Mouse (Mus musculus) layer of hippocampus, postnatal 10 days (tissue): Measurements from ENCODE around the gene Opcml. TPM values are rescaled to one million over a fixed set of nuclear protein-coding genes. Genes with fewer than 3 reads are reported as not detected.
A peak's percentile ranks its signal among the peaks of the same experiment; 100 is the strongest.

Source experiments
- DNase-seq, 2 experiments: peaks; one replicate each; pipeline ENCODE4 v3.0.0; 2021; ENCODE audit warnings: low spot score in 2 of 2
- microRNA-seq, 2 experiments: library from miRNA; unstranded; fragments of <30 nt; microRNA quantifications; one replicate each; pipeline ENCODE4 v1.2.0; 2021
- total RNA-seq, 2 experiments: library from RNA; stranded (reverse); gene quantifications; 2 replicates each; pipeline ENCODE4 v1.2.3; 2021

Gene Opcml
- total RNA-seq, 2 experiments from 2014 or later, result 363 to 385 TPM

DNA sequence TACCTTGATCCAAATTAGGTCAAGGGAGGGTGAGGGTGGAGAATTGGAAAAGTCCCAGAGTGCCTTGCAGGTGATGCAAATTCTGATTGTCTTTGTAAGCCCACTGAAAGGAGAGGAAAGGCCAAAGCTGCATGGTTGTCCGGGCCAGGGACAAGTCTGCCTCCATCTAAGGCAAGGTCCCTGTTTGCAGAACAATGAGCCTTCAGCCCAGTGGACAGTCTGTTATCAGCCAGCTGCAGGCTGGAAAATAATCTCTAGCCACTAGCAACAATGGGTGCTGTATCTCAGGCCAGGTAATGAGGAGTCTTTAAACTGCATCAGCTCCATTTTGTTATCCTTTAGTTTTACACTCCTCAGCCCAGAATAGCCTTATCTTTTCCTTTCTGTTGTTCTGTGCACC is 1079.9 kb downstream of the Opcml start:
- DNase-seq, result no peak

DNA sequence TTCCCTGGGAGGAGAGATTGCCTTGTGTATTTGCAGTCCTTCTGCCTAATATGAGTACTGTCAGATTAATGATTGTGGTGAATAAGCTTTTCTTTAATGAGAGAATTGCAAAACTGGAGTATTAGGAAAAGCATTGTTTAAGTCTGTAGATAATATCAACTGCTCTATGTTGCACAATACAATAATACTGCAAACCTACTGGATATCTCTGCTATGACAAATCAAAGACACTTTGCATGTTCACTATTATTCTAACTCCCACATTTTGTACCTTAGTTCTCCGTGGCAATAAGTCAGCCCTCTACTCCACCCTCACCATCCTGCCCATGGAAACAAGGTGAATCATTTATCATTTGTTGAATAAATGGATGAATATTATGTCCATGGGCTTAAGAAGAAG is 1092.0 kb downstream of the Opcml start:
- DNase-seq, result no peak

DNA sequence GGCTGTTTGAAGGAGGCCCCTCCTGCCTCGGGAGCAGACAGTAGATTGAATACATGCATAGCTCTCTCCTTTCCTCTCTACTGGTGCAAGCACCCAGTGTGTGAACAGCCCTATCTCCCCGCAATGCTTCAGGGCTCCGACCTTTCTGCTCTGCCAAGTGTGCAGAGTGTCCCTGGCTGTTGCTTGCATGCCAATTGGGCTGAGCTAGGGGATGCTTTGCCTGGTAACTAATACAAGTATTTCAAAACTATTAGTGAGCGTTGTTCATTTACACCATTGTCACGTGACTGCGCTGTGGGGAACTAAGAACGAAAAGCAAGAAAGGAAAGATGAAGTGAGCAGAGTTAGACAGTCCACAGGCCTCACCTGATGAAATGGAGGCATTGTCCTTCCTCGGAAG is 1101.0 kb downstream of the Opcml start:
- DNase-seq, result no peak

DNA sequence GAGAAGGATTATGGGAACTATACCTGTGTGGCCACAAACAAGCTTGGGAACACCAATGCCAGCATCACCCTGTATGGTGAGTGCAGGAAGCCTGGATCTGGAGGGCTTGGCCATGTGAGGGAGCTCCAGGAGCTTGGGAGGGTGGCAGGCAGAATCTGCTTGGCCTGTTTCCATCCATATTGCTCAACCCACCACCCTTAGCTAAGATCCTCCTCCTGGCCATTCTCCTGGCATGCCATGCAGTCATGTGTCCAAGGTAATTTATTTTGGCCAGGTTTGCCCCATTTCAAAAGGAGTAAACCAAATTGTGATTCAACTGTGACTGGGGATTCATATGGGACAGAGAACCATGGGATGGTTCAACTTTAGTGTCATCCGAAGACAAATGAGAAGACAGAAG is 1112.7 kb downstream of the Opcml start:
- DNase-seq, result no peak

DNA sequence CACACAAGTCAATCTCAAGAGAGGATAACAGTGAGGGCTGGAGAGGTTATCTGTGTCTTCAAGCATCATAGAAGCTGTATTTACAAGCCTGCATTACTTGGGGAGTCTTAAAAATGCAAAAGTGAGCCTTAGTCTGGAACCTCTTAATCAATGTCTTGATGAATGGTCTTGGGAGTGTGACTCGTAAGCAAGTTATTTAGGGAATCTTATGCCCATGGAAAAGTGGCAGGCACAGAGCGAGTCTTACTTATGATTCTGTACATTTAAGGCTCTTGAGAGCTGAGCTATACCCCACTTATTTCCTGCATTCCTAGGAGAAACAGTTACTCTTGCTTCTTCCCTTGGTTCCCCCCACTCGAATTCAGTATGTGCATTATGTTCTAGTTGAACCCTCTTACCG is 1119.2 kb downstream of the Opcml start:
- DNase-seq, result no peak

DNA sequence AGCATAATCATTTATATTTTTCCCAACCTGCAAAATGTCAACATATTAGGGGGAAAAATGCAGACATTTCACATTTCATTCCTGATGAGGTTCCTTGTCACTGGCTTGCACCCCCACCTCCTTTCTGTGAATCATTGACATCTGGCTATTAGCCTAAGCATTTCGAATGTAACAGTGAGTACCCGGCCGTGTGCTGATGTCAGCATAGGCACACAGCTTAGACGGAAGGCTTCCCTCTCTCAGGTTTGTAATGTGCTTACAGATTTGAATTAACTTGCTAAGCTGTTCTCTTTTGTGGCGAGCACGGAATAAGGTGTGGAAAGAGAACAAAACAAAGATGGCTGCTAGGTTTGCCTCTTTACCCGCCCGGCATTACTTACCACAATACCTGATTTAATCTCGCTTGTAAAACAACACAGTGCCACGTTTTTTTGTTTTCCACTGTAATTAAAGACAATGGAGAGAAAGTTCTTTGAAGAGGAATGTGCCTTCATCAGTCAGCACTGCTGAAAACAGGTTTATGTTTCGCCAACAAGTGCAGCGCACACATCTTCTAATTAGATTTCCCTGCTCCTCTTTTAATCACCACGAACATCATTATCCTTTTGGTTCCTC is 1121.1 kb downstream of the Opcml start:
- DNase-seq, result no peak

DNA sequence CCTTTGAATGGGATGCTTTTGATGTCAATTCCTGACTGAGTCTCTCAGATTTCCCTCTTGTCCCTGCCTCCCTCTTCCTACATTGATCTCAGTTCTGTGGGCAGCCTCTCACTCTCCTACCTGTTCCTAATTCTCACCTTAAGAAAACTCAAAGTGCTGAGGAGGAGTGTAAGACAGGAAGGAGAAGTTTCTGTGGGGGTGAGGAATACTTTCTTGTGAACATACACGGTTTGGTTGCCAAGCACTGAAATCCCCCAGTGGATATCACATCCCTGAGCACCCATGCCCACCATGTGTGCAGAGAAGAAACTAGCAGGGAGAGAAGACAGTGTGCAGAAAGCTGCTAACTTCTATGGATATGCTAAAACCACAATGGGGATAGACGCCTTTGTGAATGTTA is 1141.5 kb downstream of the Opcml start:
- no peak for DNase-seq

DNA sequence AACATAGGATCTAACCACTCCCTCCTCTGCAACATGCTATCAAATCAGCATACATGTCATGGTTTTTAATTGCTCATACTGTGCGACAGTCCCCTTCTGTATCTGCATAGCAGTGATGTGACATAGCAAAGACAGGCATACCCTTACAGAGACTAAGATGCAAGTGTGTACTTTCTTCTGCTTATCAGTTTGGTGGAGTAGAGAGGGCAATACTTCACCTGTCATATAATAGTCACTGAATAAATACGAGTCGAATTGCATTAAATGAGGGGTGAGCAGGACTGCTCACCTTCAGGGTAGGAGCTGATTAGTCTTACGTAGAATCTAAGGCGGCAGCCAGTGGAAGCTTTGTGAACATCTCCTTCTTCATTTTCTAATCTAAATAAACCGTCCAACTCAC is 1146.6 kb downstream of the Opcml start:
- DNase-seq, result no peak

DNA sequence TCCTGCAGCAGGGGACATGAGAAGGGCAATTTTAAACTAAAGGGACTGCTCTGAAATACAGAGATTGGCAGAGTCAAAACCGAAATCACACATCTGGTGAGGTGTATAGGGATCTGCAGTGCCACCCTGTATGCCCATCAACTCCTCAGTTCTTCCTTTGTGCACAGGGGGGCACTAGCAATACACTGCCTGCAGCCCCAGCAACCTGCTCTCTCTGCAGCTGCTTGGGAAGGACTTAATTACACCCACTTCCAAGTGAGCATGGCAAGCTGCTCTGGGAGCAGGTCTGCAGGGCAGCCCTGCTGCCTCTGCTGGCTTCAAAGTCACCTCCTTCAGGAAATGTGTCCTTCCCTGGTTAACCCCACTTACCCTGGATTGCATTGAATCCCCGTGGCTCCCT is 1147.4 kb downstream of the Opcml start:
- DNase-seq, result peak; percentile 30 to 41

DNA sequence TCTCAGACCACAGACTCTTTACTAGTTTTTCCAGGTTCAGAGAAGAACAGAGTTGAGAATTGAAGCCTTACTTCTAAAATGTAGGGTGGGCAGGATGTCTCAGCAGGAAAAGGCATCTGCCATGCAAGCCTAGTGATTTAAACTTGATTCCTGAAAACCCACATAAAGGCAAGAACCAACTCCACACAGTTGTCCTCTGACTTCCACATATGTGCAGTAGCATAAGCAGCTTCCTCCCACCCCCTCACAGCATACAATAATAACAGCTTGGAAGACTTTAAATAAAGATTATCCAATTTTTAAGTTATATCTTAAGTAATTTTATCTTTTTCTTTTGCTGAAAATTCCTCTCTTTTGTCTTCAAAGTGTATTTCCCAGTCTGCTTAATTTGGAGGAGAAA is 1150.3 kb downstream of the Opcml start:
- no peak for DNase-seq

DNA sequence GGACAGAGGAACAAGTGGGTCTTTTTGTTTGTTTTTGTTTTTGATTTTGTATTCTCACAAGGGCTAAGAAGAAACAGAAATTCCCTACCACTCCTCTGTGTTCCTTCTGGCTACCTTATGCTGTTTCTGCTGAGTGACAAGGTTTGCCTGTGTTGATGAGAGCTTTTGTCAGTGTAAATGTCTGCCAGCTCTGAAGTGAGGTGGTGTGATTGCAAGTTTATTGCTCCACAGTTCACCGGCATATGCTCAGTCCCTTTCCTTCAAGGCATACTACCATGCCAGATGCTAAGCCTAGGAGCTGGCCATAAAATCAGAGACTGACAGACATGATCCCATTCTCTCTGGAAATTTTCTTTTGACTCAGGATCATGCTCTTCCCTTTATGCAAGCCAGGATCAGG is 1178.9 kb downstream of the Opcml start:
- no peak for DNase-seq

Small RNA genes lying within 50 kb of the gene (microRNA-seq; reads per million reads assigned to microRNA genes)
- gene Gm44316, result 0 reads per million in 2 experiments
